Mouse (Mus musculus): ENCODE measurements at regions not wholly inside any gene's neighbourhood (a gene's known extent, or its start where the extent isn't known, plus 50 kb on each side); places are given as distances from the start of the nearest gene placed in this dataset.

DNA sequence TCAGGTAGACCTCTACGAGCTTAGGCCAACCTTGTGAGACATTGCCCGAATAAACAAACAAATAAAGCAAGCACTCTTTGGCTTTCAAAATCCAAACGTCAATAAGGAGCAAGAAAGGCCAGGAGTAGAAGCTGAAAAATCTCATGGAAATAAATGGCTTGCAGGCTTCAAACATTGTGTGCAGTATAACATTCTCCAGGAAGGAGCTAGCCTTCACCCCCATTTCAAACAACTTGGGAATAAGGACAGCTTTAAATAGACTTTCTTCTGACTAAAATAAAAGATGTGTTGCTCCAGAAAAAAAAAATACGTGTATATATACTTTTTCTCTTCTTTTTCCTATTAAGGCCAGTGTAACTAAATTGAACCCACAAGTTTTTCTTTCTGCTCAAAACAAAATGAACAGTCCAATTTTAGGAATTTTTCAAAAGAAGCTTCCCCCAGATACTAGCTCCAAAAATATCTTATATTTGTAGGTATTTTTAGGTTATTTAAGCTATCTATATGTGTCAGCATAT, 196.2 kb upstream of the Arpp21 start:
- DNase-seq (ENCODE audit: low spot score in 2 of 2), result no peak

DNA sequence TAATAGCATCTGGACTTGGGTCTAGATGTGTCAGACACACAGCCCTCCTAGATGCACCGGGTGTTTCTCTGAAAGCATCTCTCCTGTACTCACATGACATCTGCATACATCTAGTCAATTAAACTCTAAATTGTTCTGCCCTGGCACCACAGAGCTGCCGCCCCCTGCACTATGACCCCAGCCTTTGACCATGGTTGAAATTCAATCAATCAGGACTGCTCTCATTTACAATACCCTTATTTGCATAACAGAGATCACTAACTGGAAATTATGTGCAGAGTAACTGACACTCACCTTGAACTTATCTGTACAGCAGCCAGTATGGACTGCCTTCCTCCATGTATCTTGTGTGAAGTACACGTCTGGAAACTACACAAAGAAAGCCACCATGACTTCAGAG, 193.5 kb upstream of the Arpp21 start:
- DNase-seq (ENCODE audit: low spot score in 2 of 2), result no peak

DNA sequence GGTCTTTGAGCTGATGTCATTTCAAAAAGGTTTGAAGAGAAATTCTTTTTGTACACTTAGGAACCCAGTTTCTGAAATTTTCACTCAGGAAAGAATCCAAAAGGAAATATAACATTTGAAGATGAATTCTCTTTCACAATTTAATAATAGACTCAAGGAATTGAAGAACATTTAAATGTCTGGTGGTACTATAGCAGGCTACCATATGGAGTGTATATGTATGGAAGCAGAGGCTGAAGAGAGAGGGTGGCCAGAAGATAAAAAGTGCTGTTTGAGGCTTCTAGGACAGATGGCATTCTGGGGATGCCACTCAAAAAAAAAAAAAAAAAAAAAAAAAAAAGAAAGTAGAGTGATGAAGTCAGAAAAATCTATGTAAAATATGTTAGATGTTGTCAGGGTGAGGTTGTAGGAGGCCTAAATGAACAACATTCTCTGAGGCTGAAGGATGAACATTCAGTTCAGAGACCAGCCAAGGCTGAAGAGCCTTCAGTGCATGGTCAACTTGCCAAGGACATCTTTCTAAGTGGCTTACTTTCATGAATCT, 170.1 kb upstream of the Arpp21 start:
- DNase-seq (ENCODE audit: low spot score in 2 of 2), result peak in 1 of 2 experiments; percentile 5

DNA sequence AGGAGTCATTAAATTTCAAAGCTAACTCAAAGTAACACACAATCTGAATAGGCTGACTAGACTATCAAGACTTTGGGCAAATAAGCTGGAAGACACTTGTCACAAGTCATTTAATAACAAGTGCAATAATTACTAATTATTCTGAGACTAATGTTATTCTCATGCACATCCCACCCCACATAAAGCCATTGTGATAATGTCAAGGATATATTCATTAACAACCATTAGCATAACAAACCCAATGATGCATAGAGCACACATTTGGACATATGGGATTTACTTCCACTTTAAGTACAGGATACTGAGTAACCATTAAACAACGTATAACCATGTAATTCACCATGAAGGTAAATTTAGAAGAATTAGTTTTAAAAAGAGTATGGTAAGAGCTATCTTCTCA, 135.0 kb upstream of the Arpp21 start:
- no peak for DNase-seq (ENCODE audit: low spot score in 2 of 2)

DNA sequence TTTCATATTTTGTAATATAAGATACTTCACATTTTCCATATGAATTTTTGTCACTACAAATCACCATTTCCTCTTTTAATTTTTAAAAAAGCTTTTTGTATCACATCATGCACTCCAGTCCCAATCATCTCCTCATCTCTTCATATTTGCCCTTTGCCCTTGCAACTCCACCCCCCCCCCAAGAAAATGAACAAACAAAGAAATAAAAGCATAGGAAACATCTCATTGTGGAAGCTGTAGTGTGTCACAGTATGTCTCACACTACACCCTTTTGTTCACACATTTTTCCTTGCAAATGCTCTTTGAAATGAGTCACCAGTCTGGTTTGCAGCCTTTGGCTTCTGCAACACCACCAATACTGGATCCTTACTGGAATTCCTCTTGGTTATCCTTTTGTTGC, 131.6 kb upstream of the Arpp21 start:
- no peak for DNase-seq (ENCODE audit: low spot score in 2 of 2)

DNA sequence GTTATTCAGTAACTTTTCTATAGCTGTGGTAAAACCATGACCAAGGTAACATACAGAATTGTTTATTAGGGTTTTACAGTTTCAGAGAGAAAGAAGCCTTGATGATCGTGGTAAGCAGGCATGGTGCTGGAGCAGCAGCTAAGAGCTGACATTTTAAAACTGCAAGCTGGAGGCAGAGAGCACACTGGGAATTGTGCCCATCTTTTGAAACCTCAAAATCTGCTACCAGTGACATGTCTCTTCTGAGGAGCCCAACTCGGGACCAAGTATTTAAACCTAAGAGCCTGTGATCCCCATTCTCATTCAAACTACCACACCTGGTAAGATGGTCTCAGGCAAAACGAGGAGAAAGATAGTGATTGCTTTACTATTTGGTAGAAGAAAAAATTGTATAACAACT, 125.6 kb upstream of the Arpp21 start:
- DNase-seq (ENCODE audit: low spot score in 2 of 2), result peak in 1 of 2 experiments; percentile 20

DNA sequence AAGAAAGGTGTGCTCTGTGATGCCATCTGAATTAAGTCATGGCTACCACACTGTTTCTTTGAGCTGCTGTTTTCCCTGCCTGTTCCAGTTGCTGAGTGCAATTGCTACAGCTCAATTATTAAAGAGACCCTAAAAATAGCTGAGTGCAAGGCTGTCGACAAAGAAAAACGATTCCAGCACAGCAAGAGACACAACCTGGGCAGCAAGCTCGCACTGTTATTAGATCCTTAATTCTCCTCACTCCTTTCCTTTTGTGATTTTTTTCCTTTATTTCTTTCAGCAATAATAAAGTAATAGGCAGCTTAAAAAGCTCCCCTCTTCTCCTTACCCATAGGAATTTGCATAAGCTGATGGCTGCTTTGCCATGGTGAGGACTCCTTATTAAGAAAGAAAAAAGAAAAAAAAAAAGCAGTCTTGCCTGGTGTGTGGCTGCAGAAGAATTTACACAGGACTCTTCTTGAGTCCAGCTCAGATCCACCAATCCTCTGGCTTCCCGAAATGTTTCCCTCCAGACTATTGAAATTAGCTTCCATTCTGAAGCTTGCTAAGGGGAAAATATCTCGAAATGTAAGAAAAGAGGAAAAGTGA, 123.1 kb upstream of the Arpp21 start:
- no peak for DNase-seq (ENCODE audit: low spot score in 2 of 2)

DNA sequence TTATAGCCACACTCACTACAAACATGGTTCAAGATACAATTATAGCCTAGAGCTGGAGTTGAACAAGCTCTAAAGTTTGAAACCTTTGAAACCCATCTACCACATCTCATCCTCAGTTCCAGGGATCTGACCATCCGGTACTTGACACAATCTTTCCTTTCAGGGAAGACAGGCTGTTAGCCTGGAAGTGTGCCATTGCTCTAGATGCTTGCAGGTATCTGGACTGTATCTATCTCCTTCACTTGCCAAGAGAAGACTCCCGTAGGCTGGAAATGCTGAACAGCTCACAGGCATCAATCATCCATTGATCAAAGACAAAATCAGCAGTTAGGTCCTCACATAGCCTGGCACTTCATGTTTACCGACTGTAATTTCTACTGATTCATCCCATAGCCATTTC, 117.5 kb upstream of the Arpp21 start:
- no peak for DNase-seq (ENCODE audit: low spot score in 2 of 2)

DNA sequence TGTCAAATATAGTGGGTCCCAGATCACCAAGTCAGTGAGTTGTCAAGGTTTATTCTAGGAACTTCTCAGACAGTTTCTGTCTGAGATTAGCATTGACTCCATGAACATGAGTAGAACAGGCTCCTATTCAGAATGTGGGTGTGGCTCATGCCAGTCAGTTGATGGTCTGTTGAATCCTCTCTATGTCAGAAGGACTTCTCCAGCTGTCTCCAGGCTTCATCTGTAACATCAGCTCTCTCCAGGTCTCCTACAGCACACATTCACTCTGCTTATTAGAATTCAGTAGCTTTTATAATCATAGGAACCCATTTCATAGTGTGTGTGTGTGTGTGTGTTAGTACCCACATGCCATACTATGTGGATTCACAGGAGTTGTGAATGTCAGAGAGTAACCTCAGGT, 113.2 kb upstream of the Arpp21 start:
- DNase-seq (ENCODE audit: low spot score in 2 of 2), result no peak

DNA sequence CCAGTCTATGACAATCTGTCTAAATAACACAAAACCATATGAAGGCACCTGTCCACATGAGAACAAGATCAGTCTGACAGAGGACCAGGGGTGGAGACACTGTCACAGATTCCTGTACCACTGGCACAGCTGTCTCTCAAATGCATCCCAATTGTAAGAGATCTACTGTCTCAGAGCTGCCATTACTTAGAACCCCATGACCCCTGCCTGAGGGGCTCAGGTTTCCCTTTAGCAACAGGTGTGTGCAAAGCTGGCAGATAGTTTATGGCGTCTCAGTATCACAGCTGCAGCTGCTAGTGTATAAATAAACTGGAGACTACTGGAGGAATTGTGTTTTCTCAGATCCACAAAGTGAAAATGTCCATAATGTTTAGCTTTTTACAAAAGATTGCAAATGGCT, 109.1 kb upstream of the Arpp21 start:
- no peak for DNase-seq (ENCODE audit: low spot score in 2 of 2)

DNA sequence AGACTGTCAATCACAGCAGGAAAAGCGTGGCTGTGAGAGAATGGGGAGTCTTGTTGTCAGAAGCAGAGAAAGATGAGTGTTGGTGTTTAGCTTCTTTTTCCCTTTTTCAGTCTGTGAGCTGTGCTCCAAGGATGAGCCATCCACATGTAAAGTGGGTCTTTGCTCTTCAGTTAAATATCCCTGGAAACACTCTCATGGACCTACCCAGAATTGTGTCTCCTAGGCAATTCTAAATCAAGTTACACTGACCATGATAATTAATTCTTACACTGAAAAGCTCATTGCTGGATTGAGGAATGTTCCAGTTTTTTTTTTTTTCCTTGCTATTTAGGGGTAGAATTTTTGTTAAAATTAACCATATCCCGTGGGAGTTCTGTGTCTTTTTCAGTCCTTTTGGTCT, 104.6 kb upstream of the Arpp21 start:
- no peak for DNase-seq (ENCODE audit: low spot score in 2 of 2)

DNA sequence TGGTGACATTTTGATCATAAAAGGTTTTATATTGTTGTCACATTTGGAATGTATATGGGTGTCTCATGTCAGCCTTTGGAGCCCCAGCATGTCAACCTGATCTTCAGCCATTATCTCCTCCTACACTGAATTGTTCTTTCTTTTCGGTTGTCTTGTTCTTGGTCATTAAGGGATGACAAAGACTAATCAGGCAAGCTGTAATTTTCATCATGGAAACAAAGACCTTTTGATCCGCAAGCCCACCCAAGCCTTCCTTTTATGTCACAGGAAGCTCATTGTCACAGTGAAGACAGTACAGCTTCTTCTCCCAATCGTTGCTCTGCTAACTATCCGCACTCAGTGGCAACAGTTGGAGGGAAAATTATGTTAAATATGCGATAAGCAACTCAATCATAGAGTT, 84.3 kb upstream of the Arpp21 start:
- DNase-seq (ENCODE audit: low spot score in 2 of 2), result no peak

DNA sequence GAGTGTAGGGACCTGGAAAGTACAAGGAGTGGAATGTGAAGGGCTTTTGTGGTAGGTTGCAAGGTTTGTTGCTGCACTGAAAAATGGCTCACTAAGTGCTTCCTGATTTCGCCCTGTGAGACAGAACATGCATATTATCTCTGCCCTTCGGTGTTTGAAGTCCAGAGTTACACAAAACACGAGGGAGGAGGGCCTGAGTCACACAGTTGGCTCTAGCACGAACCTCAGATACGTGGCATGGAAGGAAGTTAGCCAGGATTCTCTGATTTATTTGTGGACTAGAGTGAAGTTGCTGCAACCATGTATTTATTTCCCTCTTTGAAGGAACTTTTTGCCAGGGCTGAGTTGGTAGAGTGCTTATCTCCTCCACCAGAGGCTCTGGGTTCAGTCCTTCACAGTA, 73.2 kb upstream of the Arpp21 start:
- no peak for DNase-seq (ENCODE audit: low spot score in 2 of 2)

DNA sequence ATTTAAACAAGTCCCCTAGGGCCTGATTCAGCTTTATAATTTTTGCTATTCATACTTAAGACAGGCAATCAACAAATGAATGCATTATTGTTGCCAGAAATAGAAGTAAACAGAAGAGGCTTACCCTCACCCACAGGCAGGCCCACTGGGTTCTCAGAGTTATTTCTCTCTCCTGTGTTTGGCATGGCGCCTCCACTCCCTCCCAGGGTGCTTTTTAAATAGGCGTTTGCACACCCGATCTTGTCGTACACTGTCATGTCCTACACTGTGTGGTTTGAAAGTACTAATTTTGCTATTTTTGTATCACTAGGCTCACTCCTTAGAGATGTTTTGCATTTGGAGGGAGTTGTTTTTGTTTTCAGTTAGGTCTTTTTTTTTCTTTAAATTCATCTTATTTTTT, 72.1 kb upstream of the Arpp21 start:
- DNase-seq (ENCODE audit: low spot score in 2 of 2), result peak; percentile 56 to 60

DNA sequence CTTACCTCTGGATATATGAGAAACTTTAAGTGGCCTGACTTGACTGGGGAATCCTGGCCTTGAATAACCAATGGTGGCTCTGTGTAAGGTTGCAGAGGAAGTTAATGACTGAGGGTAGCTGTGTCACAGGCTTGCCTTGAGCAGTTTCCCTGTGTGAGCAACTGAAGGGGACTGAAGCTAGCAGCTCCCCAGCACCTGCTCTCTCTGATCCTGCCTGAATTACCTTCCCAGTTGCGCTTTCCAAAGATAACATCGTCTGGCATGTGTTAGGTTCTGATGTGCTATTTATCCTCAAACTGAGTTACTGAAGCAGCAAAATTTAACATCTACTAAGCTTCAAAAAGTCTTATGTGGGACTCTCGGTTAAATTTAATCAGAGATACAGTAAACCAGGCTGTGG, 56.1 kb upstream of the Arpp21 start:
- DNase-seq (ENCODE audit: low spot score in 2 of 2), result peak; percentile 8 to 22
